Mouse (Mus musculus) MEL (cell line): ENCODE results near the gene Gm40193.

Experiments
- CHD2 ChIP-seq: IDR thresholded peaks from 2 replicates; pipeline ENCODE4 v1.6.1; 2011; ENCODE audit warnings: low read length, improper control_type of control experiment
- CTCF ChIP-seq, 3 experiments: IDR thresholded peaks in 2 of 3; conservative IDR thresholded peaks in 1 of 3; 2 replicates each; pipeline ENCODE4 v1.5.1; 2011 to 2012; ENCODE audit warnings: low read length in 3 of 3, low read depth in 2 of 3, mild to moderate bottlenecking in 2 of 3, improper control_type of control experiment in 1 of 3, inconsistent platforms in 1 of 3, mixed read lengths in 1 of 3, moderate library complexity in 1 of 3; ENCODE audit not compliant: control insufficient read depth in 1 of 3, insufficient read depth in 1 of 3, poor library complexity in 1 of 3, severe bottlenecking in 1 of 3
- TAL1 ChIP-seq: IDR thresholded peaks from 2 replicates; pipeline ENCODE4 v1.6.1; 2012; ENCODE audit warnings: mild to moderate bottlenecking, inconsistent platforms, low read length, moderate library complexity, mixed read lengths
- USF1 ChIP-seq: IDR thresholded peaks from 2 replicates; pipeline ENCODE4 v1.6.1; 2014; ENCODE audit warnings: low read depth, mild to moderate bottlenecking, inconsistent platforms, low read length, improper control_type of control experiment, moderate library complexity

DNA sequence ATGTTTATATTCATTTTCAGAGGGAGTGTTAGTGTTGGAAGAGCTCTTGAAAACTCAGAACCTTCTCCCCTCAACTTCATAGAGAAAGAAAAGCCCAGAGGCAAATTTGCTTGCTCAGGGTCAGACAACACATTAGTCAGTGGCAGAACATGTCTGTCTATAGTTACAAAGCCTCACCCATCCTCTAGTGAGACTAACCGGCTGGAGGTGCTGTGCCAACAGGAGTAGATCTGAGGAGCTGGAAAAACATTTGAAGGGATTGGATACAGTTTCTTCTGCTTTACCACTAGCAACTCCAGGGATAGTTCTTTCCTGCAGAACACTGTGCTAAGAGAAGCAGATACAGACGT is 29.2 kb upstream of the Gm40193 start:
- TF ChIP-seq TAL1, result no peak
- no peak for TF ChIP-seq USF1
- no peak for TF ChIP-seq CHD2
- TF ChIP-seq CTCF (IDR thresholded peaks at IDR 0.05 in 2 of 3, conservative IDR thresholded peaks at IDR 0.05 in 1 of 3; ENCODE audit: control insufficient read depth in 1 of 3, insufficient read depth in 1 of 3, low read depth in 2 of 3, low read length in 3 of 3, poor library complexity in 1 of 3, severe bottlenecking in 1 of 3), result no peak
